ENCODE assay signal across 9 mouse cellular contexts in the genomic region with DNA sequence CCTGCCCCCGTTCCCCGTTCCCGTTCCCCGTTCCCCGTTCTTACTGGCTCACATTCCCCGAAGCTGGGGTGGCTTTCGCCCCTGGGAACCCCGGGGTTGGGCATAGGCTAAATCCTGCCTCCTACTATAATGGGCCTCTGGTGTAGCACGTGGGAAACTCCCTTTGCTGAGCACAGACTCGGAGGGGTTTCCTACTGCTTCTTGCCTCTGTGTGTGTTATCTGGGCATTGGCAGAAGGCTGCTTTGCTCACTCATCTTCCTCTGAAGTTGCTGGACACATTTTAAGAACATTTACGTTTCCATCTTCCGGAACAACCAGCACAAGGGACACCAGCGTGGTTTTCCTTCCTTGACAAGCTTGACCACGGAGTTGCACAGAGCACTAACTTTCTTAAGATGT. TPM values are rescaled to one million over a fixed set of nuclear protein-coding genes. Genes with fewer than 3 reads are reported as not detected.
A peak's percentile ranks its signal among the peaks of the same experiment; 100 is the strongest.
DNase-seq lines count a peak whose midpoint lies in the region; ATAC-seq lines count a peak whose summit lies in the region.
"Had no signal": no experiment of that assay in that cellular context is flagged by ENCODE, and none has a peak within 500 bp of the region (broad histone marks: within the 10 kb centered on the region; RNA-seq: fewer than 3 reads in every experiment).

No protein-coding gene starts in this region.

- H3K27ac ChIP-seq in kidney, embryonic 16.5 days (ENCODE audit: low read length) = no peak overlapping the region
- H3K27ac ChIP-seq in forebrain, embryonic 12.5 days = no peak overlapping the region
- peak overlapping the region; percentile 98 for H3K27ac ChIP-seq in liver, embryonic 11.5 days (ENCODE audit: low read depth, low read length)
- H3K27ac ChIP-seq in stomach, embryonic 14.5 days (ENCODE audit: low read length) = no peak overlapping the region

- 0 out of 2 replicates have a peak, but pooled peaks have one; percentile 2 for ATAC-seq in kidney, embryonic 16.5 days (ENCODE audit: low FRiP score, low TSS enrichment)
- ATAC-seq in forebrain, embryonic 12.5 days (ENCODE audit: low FRiP score) = no peak
- peak; percentile 77 for ATAC-seq in liver, embryonic 11.5 days (replicated peaks; ENCODE audit: low FRiP score)
- ATAC-seq in stomach, embryonic 14.5 days (ENCODE audit: insufficient number of reproducible peaks, insufficient read depth, low FRiP score, low read depth) = no peak

- no peak for DNase-seq in kidney, adult 18-20 months
- peak; percentile 49 for DNase-seq in liver, embryonic 11.5 days (ENCODE audit: low spot score)
- no peak for DNase-seq in ovary, postnatal 10 days (ENCODE audit: low spot score)
- DNase-seq in left cerebral cortex, adult 18-20 months (ENCODE audit: low spot score in 2 of 2) = no peak
- no peak for DNase-seq in right cerebral cortex, adult 18-20 months

- H3K9ac ChIP-seq in kidney, embryonic 16.5 days (replicated peaks; ENCODE audit: low read length) = no peak overlapping the region
- peak overlapping the region; percentile 52; the same call in 1 of the 2 replicates for H3K9ac ChIP-seq in forebrain, embryonic 12.5 days
- peak overlapping the region; percentile 91 for H3K9ac ChIP-seq in liver, embryonic 11.5 days (ENCODE audit: low read depth, low read length)
- no peak overlapping the region for H3K9ac ChIP-seq in stomach, embryonic 14.5 days (replicated peaks; ENCODE audit: low read depth, low read length)

- H3K4me2 ChIP-seq in kidney, embryonic 16.5 days (replicated peaks; ENCODE audit: low read depth, low read length) = peak overlapping the region; percentile 57
- peak overlapping the region; percentile 73 for H3K4me2 ChIP-seq in forebrain, embryonic 12.5 days
- H3K4me2 ChIP-seq in liver, embryonic 11.5 days = peak overlapping the region; percentile 90
- H3K4me2 ChIP-seq in stomach, embryonic 14.5 days (replicated peaks; ENCODE audit: low read depth, low read length) = peak overlapping the region; percentile 64

- WGBS in kidney, embryonic 16.5 days = 27% methylated on average over 14 of the region's 14 CpGs
- WGBS in forebrain, embryonic 12.5 days = 26% methylated on average over 14 of the region's 14 CpGs
- 14% methylated on average over 14 of the region's 14 CpGs for WGBS in liver, embryonic 11.5 days
- WGBS in stomach, embryonic 14.5 days = 36% methylated on average over 14 of the region's 14 CpGs

- peaks cover 2% of the 10 kb centered on the region; the same call in 1 of the 2 replicates for H3K4me1 ChIP-seq in kidney, embryonic 16.5 days (ENCODE audit: insufficient read depth, low read length)
- peaks cover 10% of the 10 kb centered on the region for H3K4me1 ChIP-seq in forebrain, embryonic 12.5 days
- H3K4me1 ChIP-seq in liver, embryonic 11.5 days (replicated peaks; ENCODE audit: control insufficient read depth, insufficient read depth, low read length) = peaks cover 13% of the 10 kb centered on the region
- H3K4me1 ChIP-seq in stomach, embryonic 14.5 days (ENCODE audit: control insufficient read depth, insufficient read depth, low read length) = peaks cover 4% of the 10 kb centered on the region; the same call in 1 of the 2 replicates

- peak overlapping the region; percentile 36; the same call in 1 of the 2 replicates for H3K4me3 ChIP-seq in kidney, embryonic 16.5 days (ENCODE audit: low read length)
- peak overlapping the region; percentile 42 for H3K4me3 ChIP-seq in forebrain, embryonic 12.5 days (replicated peaks)
- H3K4me3 ChIP-seq in liver, embryonic 11.5 days (ENCODE audit: low read depth, low read length) = peak overlapping the region; percentile 64
- no peak overlapping the region for H3K4me3 ChIP-seq in stomach, embryonic 14.5 days (ENCODE audit: low read depth, low read length)

- no peaks in the 10 kb centered on the region for H3K9me3 ChIP-seq in kidney, embryonic 16.5 days (ENCODE audit: low read length)
- no peaks in the 10 kb centered on the region for H3K9me3 ChIP-seq in forebrain, embryonic 12.5 days
- no peaks in the 10 kb centered on the region for H3K9me3 ChIP-seq in liver, embryonic 11.5 days (ENCODE audit: control insufficient read depth, low read length)
- H3K9me3 ChIP-seq in stomach, embryonic 14.5 days (ENCODE audit: control insufficient read depth, low read depth, low read length) = no peaks in the 10 kb centered on the region

- H3K27me3 ChIP-seq in kidney, embryonic 16.5 days (ENCODE audit: insufficient read depth, low read length) = peaks cover 16% of the 10 kb centered on the region; the same call in 1 of the 2 replicates
- peaks cover 34% of the 10 kb centered on the region for H3K27me3 ChIP-seq in forebrain, embryonic 12.5 days
- H3K27me3 ChIP-seq in liver, embryonic 11.5 days (replicated peaks; ENCODE audit: control insufficient read depth, insufficient read depth, low read length) = peaks cover 3% of the 10 kb centered on the region; the same call in 1 of the 2 replicates
- H3K27me3 ChIP-seq in stomach, embryonic 14.5 days (ENCODE audit: control insufficient read depth, insufficient read depth, low read length) = no peaks in the 10 kb centered on the region

- H3K36me3 ChIP-seq in kidney, embryonic 16.5 days (ENCODE audit: insufficient read depth, low read length) = no peaks in the 10 kb centered on the region
- no peaks in the 10 kb centered on the region for H3K36me3 ChIP-seq in forebrain, embryonic 12.5 days (replicated peaks)
- no peaks in the 10 kb centered on the region for H3K36me3 ChIP-seq in liver, embryonic 11.5 days (ENCODE audit: control insufficient read depth, insufficient read depth, low read length)
- H3K36me3 ChIP-seq in stomach, embryonic 14.5 days (ENCODE audit: control insufficient read depth, insufficient read depth, low read length) = no peaks in the 10 kb centered on the region

RNA-seq across cellular contexts. Expression of a gene that starts 0.8 kb away (rescaled TPM):
- polyA plus RNA-seq in kidney, embryonic 16.5 days (2015; fragmentation: Nextera tagmentation; extraction: Ambion mirVana) = 0.10 TPM in 1 of 2 replicates, not detected in the other
- polyA plus RNA-seq in forebrain, embryonic 12.5 days (2016; fragmentation: Nextera tagmentation; extraction: Ambion mirVana) = 0.36 and 0.49 TPM in 2 replicates
- 5.6 and 6.4 TPM in 2 replicates for polyA plus RNA-seq in liver, embryonic 11.5 days (2014; fragmentation: Nextera tagmentation; extraction: Ambion mirVana)
- polyA plus RNA-seq in stomach, embryonic 14.5 days (2014; fragmentation: Nextera tagmentation; extraction: Ambion mirVana) = 0.14 TPM in 1 of 2 replicates, not detected in the other
- under 1 TPM in 1 of 2 experiments, not detected in 1; 0.21 TPM for total RNA-seq in left cerebral cortex, adult 18-20 months (2021)
- total RNA-seq: layer of hippocampus, adult 18-20 months had no signal

RNA-seq across cellular contexts. Expression of a gene that starts 10.8 kb away (rescaled TPM):
- polyA plus RNA-seq in kidney, embryonic 16.5 days (2015; fragmentation: Nextera tagmentation; extraction: Ambion mirVana) = not detected in 2 replicates
- not detected in 2 replicates for polyA plus RNA-seq in forebrain, embryonic 12.5 days (2016; fragmentation: Nextera tagmentation; extraction: Ambion mirVana)
- not detected in 2 replicates for polyA plus RNA-seq in liver, embryonic 11.5 days (2014; fragmentation: Nextera tagmentation; extraction: Ambion mirVana)
- polyA plus RNA-seq in stomach, embryonic 14.5 days (2014; fragmentation: Nextera tagmentation; extraction: Ambion mirVana) = not detected in 2 replicates
- not detected for total RNA-seq in left cerebral cortex, adult 18-20 months (2021)

RNA-seq across cellular contexts. Expression of a gene that starts 17.5 kb away (rescaled TPM):
- polyA plus RNA-seq in kidney, embryonic 16.5 days (2015; fragmentation: Nextera tagmentation; extraction: Ambion mirVana) = 0.04 and 0.12 TPM in 2 replicates
- not detected in 2 replicates for polyA plus RNA-seq in forebrain, embryonic 12.5 days (2016; fragmentation: Nextera tagmentation; extraction: Ambion mirVana)
- polyA plus RNA-seq in liver, embryonic 11.5 days (2014; fragmentation: Nextera tagmentation; extraction: Ambion mirVana) = not detected in 2 replicates
- not detected in 2 replicates for polyA plus RNA-seq in stomach, embryonic 14.5 days (2014; fragmentation: Nextera tagmentation; extraction: Ambion mirVana)
- not detected for total RNA-seq in left cerebral cortex, adult 18-20 months (2021)
- total RNA-seq: layer of hippocampus, adult 18-20 months had no signal

RNA-seq across cellular contexts. Expression of a gene that starts 25.2 kb away (rescaled TPM):
- not detected in 2 replicates for polyA plus RNA-seq in kidney, embryonic 16.5 days (2015; fragmentation: Nextera tagmentation; extraction: Ambion mirVana)
- not detected in 2 replicates for polyA plus RNA-seq in forebrain, embryonic 12.5 days (2016; fragmentation: Nextera tagmentation; extraction: Ambion mirVana)
- polyA plus RNA-seq in liver, embryonic 11.5 days (2014; fragmentation: Nextera tagmentation; extraction: Ambion mirVana) = not detected in 2 replicates
- 0.58 and 0.90 TPM in 2 replicates for polyA plus RNA-seq in stomach, embryonic 14.5 days (2014; fragmentation: Nextera tagmentation; extraction: Ambion mirVana)
- total RNA-seq in left cerebral cortex, adult 18-20 months (2021) = not detected
- total RNA-seq: layer of hippocampus, adult 18-20 months had no signal

RNA-seq across cellular contexts. Expression of a gene that starts 39.8 kb away (rescaled TPM):
- polyA plus RNA-seq in kidney, embryonic 16.5 days (2015; fragmentation: Nextera tagmentation; extraction: Ambion mirVana) = 0.05 TPM in 1 of 2 replicates, not detected in the other
- polyA plus RNA-seq in forebrain, embryonic 12.5 days (2016; fragmentation: Nextera tagmentation; extraction: Ambion mirVana) = not detected in 2 replicates
- polyA plus RNA-seq in liver, embryonic 11.5 days (2014; fragmentation: Nextera tagmentation; extraction: Ambion mirVana) = not detected in 2 replicates
- polyA plus RNA-seq in stomach, embryonic 14.5 days (2014; fragmentation: Nextera tagmentation; extraction: Ambion mirVana) = not detected in 2 replicates
- not detected for total RNA-seq in left cerebral cortex, adult 18-20 months (2021)
- total RNA-seq: layer of hippocampus, adult 18-20 months had no signal

Comparison
In these comparisons a context has a peak if more than half of its experiments do, and no peak if none do; other contexts are left out.
1. ATAC-seq: peak in kidney, embryonic 16.5 days (single experiment) and liver, embryonic 11.5 days (single experiment); none in forebrain, embryonic 12.5 days (single experiment) and stomach, embryonic 14.5 days (single experiment).
2. H3K9ac ChIP-seq: peak in forebrain, embryonic 12.5 days (single experiment) and liver, embryonic 11.5 days (single experiment); none in kidney, embryonic 16.5 days (single experiment) and stomach, embryonic 14.5 days (single experiment).
3. Peak in every context shown above with its lines, with median percentiles within 50 percentile points of each other: H3K4me2 ChIP-seq.